Mouse (Mus musculus) kidney, adult 2 months (tissue): Measurements from ENCODE around the gene Igfbp2.

Source experiments
- CTCF ChIP-seq: fragments of 200-500 bp; conservative IDR thresholded peaks from 2 replicates; pipeline ENCODE4 v1.5.1; 2011; ENCODE audit warnings: low read depth, mild to moderate bottlenecking, control low read depth, low read length, moderate library complexity, mixed read lengths; ENCODE audit not compliant: insufficient read depth, insufficient read length
- POLR2A ChIP-seq: fragments of 200-500 bp; IDR thresholded peaks from one replicate; pipeline ENCODE4 v1.6.1; 2011; ENCODE audit warnings: low read depth, low read length, control low read depth

DNA sequence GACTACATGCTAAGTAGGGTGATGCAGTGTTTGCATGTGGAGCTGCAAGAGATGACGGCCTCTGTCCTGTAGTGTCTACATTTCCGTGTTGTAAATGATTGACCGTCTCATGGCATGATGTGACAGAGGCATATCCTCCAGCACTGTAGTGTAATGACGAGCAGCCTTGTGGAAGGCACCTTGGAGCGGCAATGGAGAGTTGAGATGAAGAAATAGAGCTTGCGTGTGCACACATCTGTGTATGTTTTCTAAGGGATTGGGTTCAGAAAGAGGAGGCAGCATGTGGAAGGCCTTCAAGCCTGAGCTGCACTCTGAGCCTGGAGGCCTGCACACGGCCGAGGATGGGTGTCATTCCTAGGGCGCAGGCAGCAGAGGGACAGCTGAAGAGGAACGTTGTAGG, 31.4 kb downstream of the Igfbp2 start:
- no peak for TF ChIP-seq CTCF
- no peak for TF ChIP-seq POLR2A
